Mouse (Mus musculus) stomach, postnatal 0 days (tissue): Measurements from ENCODE around the gene Clca3a1. TPM values are rescaled to one million over a fixed set of nuclear protein-coding genes. Genes with fewer than 3 reads are reported as not detected.

ENCODE experiments used
- ATAC-seq: fragments of 200-750 bp; cut with Nextera tagmentation; 2 replicates; pipeline ENCODE4 v1.8.0; 2017; ENCODE audit not compliant: low FRiP score, low TSS enrichment
- DNase-seq: peaks from one replicate; pipeline ENCODE4 v3.0.0-alpha.2; 2016; ENCODE audit warnings: low spot score
- H3K27ac ChIP-seq: fragments of 300-500 bp; sonication (generic); replicated peaks from 2 replicates; pipeline ENCODE4 v1.5.1; 2014; ENCODE audit warnings: mild to moderate bottlenecking, control low read depth
- H3K27me3 ChIP-seq: fragments of 300-500 bp; sonication (generic); 2 replicates; pipeline ENCODE4 v1.6.1; 2014; ENCODE audit warnings: low read length; ENCODE audit not compliant: control insufficient read depth, insufficient read depth
- H3K36me3 ChIP-seq: fragments of 300-500 bp; sonication (generic); 2 replicates; pipeline ENCODE4 v1.6.1; 2014; ENCODE audit warnings: low read length, mixed read lengths; ENCODE audit not compliant: control insufficient read depth, insufficient read depth
- H3K4me1 ChIP-seq: fragments of 300-500 bp; sonication (generic); replicated peaks from 2 replicates; pipeline ENCODE4 v1.6.1; 2014; ENCODE audit warnings: antibody characterized with exemption; ENCODE audit not compliant: control insufficient read depth, insufficient read depth
- H3K4me2 ChIP-seq: fragments of 300-500 bp; sonication (generic); replicated peaks from 2 replicates; pipeline ENCODE4 v1.6.1; 2014; ENCODE audit warnings: low read depth, mild to moderate bottlenecking, control low read depth, moderate library complexity
- H3K4me3 ChIP-seq: fragments of 300-500 bp; sonication (generic); 2 replicates; pipeline ENCODE4 v1.5.1; 2014; ENCODE audit warnings: low read depth, low read length, control low read depth
- H3K9ac ChIP-seq: fragments of 300-500 bp; sonication (generic); 2 replicates; pipeline ENCODE4 v1.6.1; 2014; ENCODE audit warnings: mild to moderate bottlenecking, low read length, control low read depth, mixed read lengths
- H3K9me3 ChIP-seq: fragments of 300-500 bp; sonication (generic); 2 replicates; pipeline ENCODE4 v1.6.1; 2016; ENCODE audit warnings: low read length; ENCODE audit not compliant: control insufficient read depth
- CTCF ChIP-seq: IDR thresholded peaks from 2 replicates; pipeline ENCODE4 v1.5.1; 2016; ENCODE audit warnings: antibody characterized with exemption, low read depth, mild to moderate bottlenecking, moderate library complexity
- EP300 ChIP-seq: optimal IDR thresholded peaks from 2 replicates; pipeline ENCODE3; 2016; ENCODE audit warnings: antibody characterized with exemption
- WGBS: fragments of 180-500 bp; shearing (Covaris S2); extraction: QIAGEN DNeasy Blood & Tissue Kit; methylation state at CpG from one replicate; pipeline ENCODE4 v1.1.7; 2014; 5-methylcytosine and 5-hydroxymethylcytosine counted together
- polyA plus RNA-seq: library from polyadenylated mRNA; unstranded; fragments of >200 nt; fragmentation: Nextera tagmentation; extraction: Ambion mirVana; gene quantifications from 2 replicates; pipeline ENCODE4 v1.2.1, GENCODE M21; 2015

The Clca3a1 gene
- polyA plus RNA-seq, 1 experiment from 2014 or later = 0.82 TPM

DNA sequence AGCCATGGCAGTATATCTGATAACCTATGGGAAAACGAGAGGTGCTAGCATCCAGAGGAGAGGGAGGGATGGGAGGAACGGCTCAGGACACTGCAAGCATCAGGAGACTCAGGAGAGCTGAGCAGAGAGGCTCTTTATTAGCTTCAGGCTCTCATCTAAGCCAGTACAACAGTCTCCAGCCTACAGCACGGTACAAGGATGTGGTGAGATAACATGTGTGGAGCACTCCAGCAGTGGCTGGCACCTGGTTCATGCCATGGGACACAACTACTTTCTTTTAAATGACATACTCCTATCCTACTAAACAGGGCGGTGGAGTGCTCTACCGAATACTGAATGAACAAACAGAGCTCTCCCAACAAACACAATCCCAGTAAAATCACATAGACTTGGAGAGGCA lies 79.2 kb downstream of the Clca3a1 start:
- no peak for TF ChIP-seq CTCF
- TF ChIP-seq EP300 = no peak
- H3K27ac ChIP-seq = no peak overlapping the region
- ATAC-seq = no peak
- no peaks in the 10 kb centered on the region for H3K27me3 ChIP-seq
- WGBS = 72% methylated on average over 5 of the region's 5 CpGs
- H3K9ac ChIP-seq = no peak overlapping the region
- no peaks in the 10 kb centered on the region for H3K4me1 ChIP-seq
- H3K9me3 ChIP-seq = no peaks in the 10 kb centered on the region
- H3K4me2 ChIP-seq = no peak overlapping the region
- DNase-seq = no peak
- no peaks in the 10 kb centered on the region; the same call in 1 of the 2 replicates for H3K36me3 ChIP-seq
- no peak overlapping the region for H3K4me3 ChIP-seq

GRCm38 (mm10) chr3:144679701-144680159 lies 81.0 kb downstream of the Clca3a1 start:
- H3K4me2 ChIP-seq = no peak overlapping the region
- no peaks in the 10 kb centered on the region for H3K4me1 ChIP-seq
- no peaks in the 10 kb centered on the region for H3K27me3 ChIP-seq
- ATAC-seq = no peak
- no peak overlapping the region for H3K9ac ChIP-seq
- WGBS = 82% methylated on average over 8 of the region's 8 CpGs
- no peak overlapping the region for H3K4me3 ChIP-seq
- H3K9me3 ChIP-seq = no peaks in the 10 kb centered on the region
- no peak for DNase-seq
- no peaks in the 10 kb centered on the region; the same call in 1 of the 2 replicates for H3K36me3 ChIP-seq
- TF ChIP-seq EP300 (no peak), CTCF (no peak)
- H3K27ac ChIP-seq = no peak overlapping the region

Other genes with a start within 250 kb of the Clca3a1 start
- gene Hs2st1, start 190.8 kb downstream of the Clca3a1 start, polyA plus RNA-seq = 5.1 and 5.8 TPM in 2 replicates
- gene Selenof, start 190.7 kb downstream of the Clca3a1 start, polyA plus RNA-seq = 546 and 560 TPM in 2 replicates
- 125 and 130 TPM in 2 replicates for gene Sh3glb1, start 40.6 kb downstream of the Clca3a1 start, polyA plus RNA-seq
- gene Clca3a2, start 58.5 kb upstream of the Clca3a1 start, polyA plus RNA-seq = 0.22 and 0.23 TPM in 2 replicates
- 0.98 and 1.9 TPM in 2 replicates for gene Clca3b, start 88.4 kb upstream of the Clca3a1 start, polyA plus RNA-seq
- not detected in 2 replicates for gene Clca4b, start 171.6 kb upstream of the Clca3a1 start, polyA plus RNA-seq
- 0.06 and 0.07 TPM in 2 replicates for gene Clca4a, start 214.1 kb upstream of the Clca3a1 start, polyA plus RNA-seq